Mouse (Mus musculus): ENCODE results near the gene Ccdc88c. TPM values are rescaled to one million over a fixed set of nuclear protein-coding genes. Genes with fewer than 3 reads are reported as not detected.
A peak's percentile ranks its signal among the peaks of the same experiment; 100 is the strongest.

The Ccdc88c gene
- polyA plus RNA-seq, 1 experiment, result 20.9 TPM

DNA sequence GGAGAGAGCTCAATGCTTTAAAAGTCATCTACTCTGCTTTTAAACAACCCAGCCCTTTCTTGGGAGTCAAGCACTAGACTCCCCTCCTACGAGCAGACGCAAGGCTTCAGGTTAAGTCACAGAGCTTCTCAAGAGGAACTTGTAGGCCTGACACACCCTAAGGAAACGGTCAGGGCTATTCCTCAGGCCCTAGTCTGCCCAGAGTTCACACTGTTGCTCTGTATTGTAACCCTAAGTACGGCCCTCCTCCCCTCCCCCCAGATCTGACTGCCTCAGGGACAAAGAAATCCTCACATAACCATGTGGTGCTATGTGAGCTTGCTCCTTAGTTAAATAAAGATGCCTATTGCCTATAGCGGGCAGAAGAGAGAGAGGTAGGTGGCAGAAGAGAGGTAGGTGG is 79.7 kb downstream of the Ccdc88c start:
- no peaks in the 10 kb centered on the region for H3K4me1 ChIP-seq (ENCODE audit: control insufficient read depth, insufficient read depth, low read length)
- H3K4me3 ChIP-seq (ENCODE audit: insufficient read depth, low read length), result no peak overlapping the region
- TF ChIP-seq CTCF (IDR thresholded peaks at IDR 0.05; ENCODE audit: extremely low read depth, insufficient read depth, low read length) (no peak), POLR2A (IDR thresholded peaks at IDR 0.05; ENCODE audit: extremely low read depth, insufficient read depth, low read length) (no peak)
- no peak overlapping the region for H3K27ac ChIP-seq (ENCODE audit: insufficient read depth, low read length)

DNA sequence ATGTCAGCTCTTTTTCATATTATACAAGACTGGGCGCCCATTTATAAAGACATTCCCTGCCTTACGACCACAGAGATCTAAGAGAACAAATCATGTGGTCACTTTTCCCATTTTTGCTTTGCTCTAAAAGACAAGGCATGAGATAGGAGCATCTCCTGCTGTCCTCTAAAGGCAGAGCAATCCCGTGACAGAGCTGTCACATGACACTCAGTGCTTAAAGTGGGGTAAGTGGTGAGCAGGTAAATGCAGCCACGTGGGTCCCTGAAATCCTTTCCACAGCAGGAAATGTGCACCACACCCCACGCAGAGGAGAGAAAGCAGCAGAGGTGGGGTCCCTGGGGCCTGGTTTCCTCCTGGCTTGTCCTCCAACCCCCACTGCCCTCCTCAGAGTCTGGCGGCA is 80.8 kb downstream of the Ccdc88c start:
- TF ChIP-seq POLR2A (IDR thresholded peaks at IDR 0.05; ENCODE audit: extremely low read depth, insufficient read depth, low read length), result no peak
- TF ChIP-seq CTCF (IDR thresholded peaks at IDR 0.05; ENCODE audit: extremely low read depth, insufficient read depth, low read length), result no peak
- Histone ChIP-seq H3K4me3 (ENCODE audit: insufficient read depth, low read length) (no peak overlapping the region), H3K27ac (ENCODE audit: insufficient read depth, low read length) (no peak overlapping the region), H3K4me1 (ENCODE audit: control insufficient read depth, insufficient read depth, low read length) (no peaks in the 10 kb centered on the region)

DNA sequence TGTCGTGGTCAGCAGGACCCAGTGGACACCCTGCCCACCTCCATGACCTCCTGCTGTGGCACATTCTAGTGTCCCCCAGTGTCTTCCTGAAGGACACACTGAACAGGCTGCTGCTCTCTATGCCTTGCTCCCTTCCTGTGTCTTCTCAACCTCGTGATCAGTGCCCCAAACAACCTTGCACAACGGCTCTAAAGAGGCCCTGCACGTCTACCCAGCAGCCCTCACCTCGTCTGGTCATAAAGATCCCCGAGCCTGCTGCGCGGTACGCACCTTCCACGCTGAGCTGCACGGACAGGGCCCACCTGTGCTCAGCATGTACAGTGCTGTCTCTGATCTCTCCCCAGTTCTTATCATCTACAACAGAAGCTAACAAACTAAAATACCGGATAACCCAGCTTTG is 82.9 kb downstream of the Ccdc88c start:
- Histone ChIP-seq H3K4me1 (ENCODE audit: control insufficient read depth, insufficient read depth, low read length) (no peaks in the 10 kb centered on the region), H3K4me3 (ENCODE audit: insufficient read depth, low read length) (no peak overlapping the region), H3K27ac (ENCODE audit: insufficient read depth, low read length) (no peak overlapping the region)
- TF ChIP-seq CTCF (IDR thresholded peaks at IDR 0.05; ENCODE audit: extremely low read depth, insufficient read depth, low read length) (no peak), POLR2A (IDR thresholded peaks at IDR 0.05; ENCODE audit: extremely low read depth, insufficient read depth, low read length) (no peak)

DNA sequence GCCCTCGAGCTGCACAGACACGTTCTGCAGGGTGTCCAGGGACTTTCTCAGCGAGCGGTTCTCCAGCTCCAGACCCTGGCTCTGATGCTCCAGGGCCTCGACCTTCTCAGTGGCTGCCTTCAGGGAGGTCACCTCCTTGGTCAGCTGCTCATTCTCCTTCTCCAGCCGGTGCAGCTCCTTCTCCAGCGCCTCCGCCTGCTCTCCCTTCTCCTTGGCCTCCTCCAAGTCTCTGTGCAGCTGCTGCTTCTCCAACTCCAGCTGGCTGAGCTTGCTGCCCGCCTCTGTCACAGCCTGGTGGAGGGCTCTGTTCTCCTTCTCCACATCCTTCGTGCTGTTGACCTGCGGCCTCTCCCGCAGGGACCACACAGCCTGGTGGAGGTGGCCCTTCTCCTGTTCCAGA is 83.4 kb downstream of the Ccdc88c start:
- TF ChIP-seq POLR2A (IDR thresholded peaks at IDR 0.05; ENCODE audit: extremely low read depth, insufficient read depth, low read length) (no peak), CTCF (IDR thresholded peaks at IDR 0.05; ENCODE audit: extremely low read depth, insufficient read depth, low read length) (no peak)
- H3K4me3 ChIP-seq (ENCODE audit: insufficient read depth, low read length), result no peak overlapping the region
- H3K27ac ChIP-seq (ENCODE audit: insufficient read depth, low read length), result no peak overlapping the region
- no peaks in the 10 kb centered on the region for H3K4me1 ChIP-seq (ENCODE audit: control insufficient read depth, insufficient read depth, low read length)

DNA sequence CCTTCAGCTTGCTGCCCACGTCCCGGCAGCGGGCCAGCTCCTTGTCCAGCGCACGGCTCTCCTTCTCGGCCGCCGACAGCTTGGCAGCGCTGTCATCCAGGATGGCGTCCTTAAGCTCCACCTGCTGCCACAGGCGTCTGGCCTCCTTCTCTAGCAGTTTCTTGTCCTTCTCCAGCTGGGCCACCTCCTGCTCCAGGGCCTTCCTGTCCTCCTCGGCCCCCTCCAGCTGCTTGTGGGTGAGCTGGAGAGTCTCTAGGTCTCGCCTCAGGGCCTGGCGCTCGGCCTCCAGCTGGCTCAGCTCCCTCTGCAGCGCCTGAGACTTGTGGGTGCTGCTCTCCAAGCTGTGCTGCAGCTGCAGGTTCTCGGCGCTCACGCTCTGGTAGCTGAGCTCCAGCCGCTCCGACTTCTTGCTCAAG is 83.9 kb downstream of the Ccdc88c start:
- H3K27ac ChIP-seq (ENCODE audit: insufficient read depth, low read length), result no peak overlapping the region
- no peak overlapping the region for H3K4me3 ChIP-seq (ENCODE audit: insufficient read depth, low read length)
- no peak for TF ChIP-seq POLR2A (IDR thresholded peaks at IDR 0.05; ENCODE audit: extremely low read depth, insufficient read depth, low read length)
- TF ChIP-seq CTCF (IDR thresholded peaks at IDR 0.05; ENCODE audit: extremely low read depth, insufficient read depth, low read length), result no peak
- H3K4me1 ChIP-seq (ENCODE audit: control insufficient read depth, insufficient read depth, low read length), result no peaks in the 10 kb centered on the region

DNA sequence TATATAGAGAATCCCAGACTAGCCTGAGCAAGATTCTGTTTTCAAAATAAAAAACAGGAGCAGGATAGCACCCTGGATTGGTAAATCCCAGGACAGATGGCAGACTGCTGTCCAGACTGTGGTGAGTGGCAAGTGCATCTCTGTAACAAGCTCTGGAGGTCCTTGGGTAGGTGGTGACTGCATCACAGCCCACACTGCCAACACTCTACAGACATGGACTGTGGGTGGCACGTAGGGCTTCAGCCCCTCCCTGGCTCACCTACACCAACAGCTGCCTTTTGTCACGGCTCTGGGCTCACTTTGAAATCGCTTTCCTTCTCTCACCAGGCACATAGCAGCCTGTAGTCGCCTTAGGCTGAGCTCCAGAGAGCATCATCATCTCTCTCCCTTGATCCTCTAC is 85.7 kb downstream of the Ccdc88c start:
- no peaks in the 10 kb centered on the region for H3K4me1 ChIP-seq (ENCODE audit: control insufficient read depth, insufficient read depth, low read length)
- TF ChIP-seq POLR2A (IDR thresholded peaks at IDR 0.05; ENCODE audit: extremely low read depth, insufficient read depth, low read length) (no peak), CTCF (IDR thresholded peaks at IDR 0.05; ENCODE audit: extremely low read depth, insufficient read depth, low read length) (no peak)
- no peak overlapping the region for H3K27ac ChIP-seq (ENCODE audit: insufficient read depth, low read length)
- H3K4me3 ChIP-seq (ENCODE audit: insufficient read depth, low read length), result no peak overlapping the region

DNA sequence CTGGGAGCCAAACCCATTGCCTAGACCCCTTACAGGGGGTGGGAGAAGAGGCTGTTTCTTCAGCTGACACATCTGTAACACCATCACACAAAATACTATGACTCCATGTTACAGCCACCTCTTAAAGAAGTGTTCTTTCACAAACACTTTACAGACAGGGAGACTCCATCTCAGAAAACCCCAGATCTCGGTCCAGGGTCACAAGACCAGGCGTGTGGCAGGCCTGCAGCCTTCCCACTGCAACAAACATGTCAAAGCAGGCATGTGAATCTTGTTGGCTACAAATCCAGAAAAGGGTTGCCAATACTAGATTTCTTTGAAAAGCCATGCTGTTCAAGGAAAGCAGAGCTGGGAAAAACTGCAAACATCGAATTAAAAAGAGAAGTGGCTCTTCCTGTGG is 87.5 kb downstream of the Ccdc88c start:
- Histone ChIP-seq H3K4me3 (ENCODE audit: insufficient read depth, low read length) (no peak overlapping the region), H3K4me1 (ENCODE audit: control insufficient read depth, insufficient read depth, low read length) (no peaks in the 10 kb centered on the region), H3K27ac (ENCODE audit: insufficient read depth, low read length) (no peak overlapping the region)
- TF ChIP-seq POLR2A (IDR thresholded peaks at IDR 0.05; ENCODE audit: extremely low read depth, insufficient read depth, low read length) (no peak), CTCF (IDR thresholded peaks at IDR 0.05; ENCODE audit: extremely low read depth, insufficient read depth, low read length) (no peak)

DNA sequence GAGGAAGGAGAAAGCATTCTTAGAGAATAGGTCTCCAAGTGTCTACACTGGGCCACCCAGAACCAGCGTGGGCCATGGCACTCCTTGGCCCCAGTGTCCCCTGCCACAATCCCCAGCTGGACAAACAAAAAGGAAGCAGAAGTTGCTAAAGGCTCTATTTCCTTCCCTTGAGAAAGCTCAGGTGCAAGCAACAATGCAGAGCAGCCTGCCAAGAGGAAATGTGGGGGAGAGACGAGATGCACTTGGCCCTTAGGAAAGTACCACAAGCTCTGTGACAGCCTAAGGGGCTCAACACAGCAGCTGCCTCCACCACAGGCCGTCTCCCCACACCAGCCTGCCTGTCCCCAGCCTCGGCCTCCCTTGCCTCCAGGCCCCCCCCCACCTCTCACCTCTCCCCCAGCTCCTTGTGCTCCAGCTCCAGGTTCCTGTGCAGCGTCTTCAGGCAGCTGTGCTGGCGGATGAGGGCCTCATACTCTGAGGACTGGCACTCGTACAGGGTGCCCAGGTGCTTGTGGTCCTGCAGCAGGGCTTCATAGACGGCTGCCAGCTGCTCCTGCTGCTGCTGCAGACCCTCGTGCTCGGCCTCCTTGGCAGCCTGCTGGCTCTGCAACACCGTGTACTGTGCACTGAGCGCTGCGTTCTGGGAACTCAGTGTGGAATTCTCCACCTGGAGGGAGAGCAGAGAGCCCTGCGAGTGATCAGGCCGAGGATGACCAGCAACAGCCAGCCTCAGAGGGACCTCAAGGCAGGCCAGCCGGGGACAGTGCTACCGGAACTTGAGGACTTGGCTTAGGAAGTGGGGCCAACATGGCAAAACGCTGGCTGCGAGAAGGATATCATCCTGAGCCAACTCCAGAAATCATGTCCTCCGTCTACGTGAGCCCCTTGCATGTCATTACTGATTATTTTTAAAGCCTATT is 91.2 kb downstream of the Ccdc88c start:
- no peak for TF ChIP-seq POLR2A (IDR thresholded peaks at IDR 0.05; ENCODE audit: extremely low read depth, insufficient read depth, low read length)
- TF ChIP-seq CTCF (IDR thresholded peaks at IDR 0.05; ENCODE audit: extremely low read depth, insufficient read depth, low read length), result no peak
- no peaks in the 10 kb centered on the region for H3K4me1 ChIP-seq (ENCODE audit: control insufficient read depth, insufficient read depth, low read length)
- H3K27ac ChIP-seq (ENCODE audit: insufficient read depth, low read length), result no peak overlapping the region
- no peak overlapping the region for H3K4me3 ChIP-seq (ENCODE audit: insufficient read depth, low read length)

DNA sequence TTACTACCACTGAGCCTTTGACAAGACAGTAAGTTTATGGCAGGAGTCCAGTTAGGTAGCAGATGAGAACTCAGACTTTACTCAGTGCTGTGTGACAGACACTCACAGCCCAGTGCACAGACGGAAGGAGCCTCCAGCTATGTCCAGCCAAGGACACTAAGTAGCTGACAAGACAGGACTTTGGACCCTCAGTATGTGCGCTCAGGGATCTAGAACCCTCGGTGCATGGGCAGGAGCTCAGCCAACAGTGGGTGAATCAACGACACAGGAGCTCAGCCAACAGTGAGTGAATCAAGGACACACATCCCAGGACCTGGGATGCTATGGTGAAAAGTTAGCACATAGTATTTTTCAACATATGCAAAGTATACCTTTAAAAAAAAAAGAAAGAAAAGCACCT is 92.1 kb downstream of the Ccdc88c start:
- TF ChIP-seq CTCF (IDR thresholded peaks at IDR 0.05; ENCODE audit: extremely low read depth, insufficient read depth, low read length), result no peak
- no peak for TF ChIP-seq POLR2A (IDR thresholded peaks at IDR 0.05; ENCODE audit: extremely low read depth, insufficient read depth, low read length)
- Histone ChIP-seq H3K4me3 (ENCODE audit: insufficient read depth, low read length) (no peak overlapping the region), H3K4me1 (ENCODE audit: control insufficient read depth, insufficient read depth, low read length) (no peaks in the 10 kb centered on the region), H3K27ac (ENCODE audit: insufficient read depth, low read length) (no peak overlapping the region)

DNA sequence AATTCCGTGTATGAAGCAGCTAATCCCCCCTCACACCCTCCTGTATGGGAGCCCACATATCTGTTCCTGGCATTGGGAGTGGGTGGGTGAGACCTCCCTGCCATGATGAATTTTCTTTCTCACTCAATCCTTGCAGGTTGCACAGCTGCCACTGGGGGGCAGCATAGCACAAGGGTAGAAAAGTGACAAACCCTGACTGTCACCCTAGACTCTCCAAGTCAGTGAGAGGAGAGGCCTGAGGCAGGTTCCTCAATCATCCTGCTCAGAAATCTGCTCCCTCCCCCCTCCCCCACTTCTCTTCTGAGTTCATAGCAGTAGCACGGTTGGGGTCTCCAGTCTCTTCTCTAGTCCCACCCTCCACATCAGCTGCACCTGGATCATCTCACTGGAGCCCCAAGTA is 92.7 kb downstream of the Ccdc88c start:
- no peaks in the 10 kb centered on the region for H3K4me1 ChIP-seq (ENCODE audit: control insufficient read depth, insufficient read depth, low read length)
- H3K27ac ChIP-seq (ENCODE audit: insufficient read depth, low read length), result no peak overlapping the region
- no peak overlapping the region for H3K4me3 ChIP-seq (ENCODE audit: insufficient read depth, low read length)
- TF ChIP-seq POLR2A (IDR thresholded peaks at IDR 0.05; ENCODE audit: extremely low read depth, insufficient read depth, low read length) (no peak), CTCF (IDR thresholded peaks at IDR 0.05; ENCODE audit: extremely low read depth, insufficient read depth, low read length) (peak; percentile 91)
